Mouse (Mus musculus): ENCODE data around the gene Fkbp15. TPM values are rescaled to one million over a fixed set of nuclear protein-coding genes. Genes with fewer than 3 reads are reported as not detected.

Fkbp15 gene
- total RNA-seq, 1 experiment from 2014 or later, result 51.0 TPM

GRCm38 (mm10) chr4:62376123-62376522 is 15.8 kb upstream of the Fkbp15 start:
- ATAC-seq (replicated peaks in 1 of 2; ENCODE audit: insufficient read depth in 1 of 2, low FRiP score in 2 of 2, low TSS enrichment in 1 of 2, low read depth in 1 of 2, poor library complexity in 2 of 2, severe bottlenecking in 2 of 2), result no peak

GRCm38 (mm10) chr4:62374342-62374741 is 14.0 kb upstream of the Fkbp15 start:
- ATAC-seq (replicated peaks in 1 of 2; ENCODE audit: insufficient read depth in 1 of 2, low FRiP score in 2 of 2, low TSS enrichment in 1 of 2, low read depth in 1 of 2, poor library complexity in 2 of 2, severe bottlenecking in 2 of 2), result no peak

DNA sequence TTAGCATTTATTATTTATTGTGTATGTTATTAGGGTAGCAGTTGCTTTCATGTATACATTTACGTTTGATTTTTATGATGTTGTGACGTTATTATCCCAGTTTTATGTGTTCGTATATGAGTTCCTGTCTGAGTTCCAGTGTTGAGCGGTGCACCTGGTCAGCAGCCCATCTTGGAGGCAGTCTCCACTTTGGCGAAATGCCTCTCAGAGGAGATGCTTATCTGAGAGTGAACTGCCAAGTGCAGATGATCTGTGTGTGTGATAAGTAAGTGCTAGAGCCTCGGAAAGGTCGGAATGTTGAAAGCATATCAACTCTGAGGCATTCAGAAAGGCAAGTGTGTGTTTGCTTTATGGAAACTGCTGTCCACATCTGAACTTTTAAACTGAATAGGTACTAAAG is 13.3 kb upstream of the Fkbp15 start:
- ATAC-seq (replicated peaks in 1 of 2; ENCODE audit: insufficient read depth in 1 of 2, low FRiP score in 2 of 2, low TSS enrichment in 1 of 2, low read depth in 1 of 2, poor library complexity in 2 of 2, severe bottlenecking in 2 of 2), result no peak

DNA sequence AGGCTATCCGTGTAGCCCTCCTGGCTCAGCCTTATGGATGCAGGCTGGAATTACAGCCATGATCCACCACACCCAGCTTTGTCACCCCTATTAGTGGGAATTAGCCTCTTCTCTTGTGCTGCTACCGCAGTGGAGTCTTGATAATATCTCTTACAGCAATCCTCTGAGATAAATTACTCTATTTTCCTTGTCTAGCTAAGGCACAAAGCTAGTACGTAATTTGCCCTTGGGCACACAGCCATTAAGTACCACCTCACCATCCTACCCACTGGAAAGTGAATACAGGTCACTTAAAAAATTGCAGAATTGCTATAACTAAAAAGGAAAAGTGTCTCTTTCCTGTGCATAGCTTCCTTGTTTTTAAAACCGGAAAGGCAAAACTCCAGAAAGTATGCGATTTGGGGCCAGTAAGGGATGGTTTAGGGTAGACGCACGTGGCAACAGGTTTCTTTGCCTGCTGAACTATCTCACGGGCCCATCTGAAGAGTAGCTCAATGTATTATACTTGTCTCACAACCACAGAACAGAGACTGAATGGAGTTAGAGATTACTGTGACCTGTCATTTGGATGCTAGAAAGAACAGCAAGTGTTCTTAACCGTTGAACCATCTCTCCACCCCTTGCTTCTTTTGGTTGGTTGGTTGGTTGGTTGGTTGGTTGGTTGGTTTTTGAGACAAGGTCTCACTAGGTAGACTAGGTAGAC is 12.6 kb upstream of the Fkbp15 start:
- 0 out of 4 replicates have a peak, but pooled peaks of 1 of the 2 experiments have one; percentile 10 for ATAC-seq (replicated peaks in 1 of 2; ENCODE audit: insufficient read depth in 1 of 2, low FRiP score in 2 of 2, low TSS enrichment in 1 of 2, low read depth in 1 of 2, poor library complexity in 2 of 2, severe bottlenecking in 2 of 2)

- ATAC-seq (replicated peaks in 1 of 2; ENCODE audit: insufficient read depth in 1 of 2, low FRiP score in 2 of 2, low TSS enrichment in 1 of 2, low read depth in 1 of 2, poor library complexity in 2 of 2, severe bottlenecking in 2 of 2), result no peak
Measured at GRCm38 (mm10) chr4:62372410-62372809, 12.1 kb upstream of the Fkbp15 start.

DNA sequence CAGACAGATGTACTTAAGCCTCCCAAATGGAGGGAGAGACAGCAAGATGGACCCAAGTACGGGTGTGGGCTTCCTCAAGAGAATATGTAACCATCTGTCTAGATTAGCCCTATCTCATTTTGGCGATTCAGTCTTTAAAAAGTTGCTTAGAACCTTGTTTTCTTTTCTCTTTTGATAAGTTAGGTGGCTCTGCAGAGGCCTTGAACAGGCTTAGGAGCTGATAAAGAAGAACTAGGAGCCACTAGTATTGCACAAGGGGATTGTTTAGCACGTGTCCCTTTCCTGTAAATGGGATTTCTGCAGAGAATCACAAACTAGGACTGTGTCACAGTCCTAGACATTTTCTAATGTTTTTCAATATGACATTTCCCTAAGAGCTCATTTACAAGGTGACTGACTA is 8.7 kb upstream of the Fkbp15 start:
- ATAC-seq (replicated peaks in 1 of 2; ENCODE audit: insufficient read depth in 1 of 2, low FRiP score in 2 of 2, low TSS enrichment in 1 of 2, low read depth in 1 of 2, poor library complexity in 2 of 2, severe bottlenecking in 2 of 2), result no peak

- peak; percentile 69 to 90 for ATAC-seq (replicated peaks in 1 of 2; ENCODE audit: insufficient read depth in 1 of 2, low FRiP score in 2 of 2, low TSS enrichment in 1 of 2, low read depth in 1 of 2, poor library complexity in 2 of 2, severe bottlenecking in 2 of 2)
Measured at GRCm38 (mm10) chr4:62367586-62367985, 7.2 kb upstream of the Fkbp15 start.

DNA sequence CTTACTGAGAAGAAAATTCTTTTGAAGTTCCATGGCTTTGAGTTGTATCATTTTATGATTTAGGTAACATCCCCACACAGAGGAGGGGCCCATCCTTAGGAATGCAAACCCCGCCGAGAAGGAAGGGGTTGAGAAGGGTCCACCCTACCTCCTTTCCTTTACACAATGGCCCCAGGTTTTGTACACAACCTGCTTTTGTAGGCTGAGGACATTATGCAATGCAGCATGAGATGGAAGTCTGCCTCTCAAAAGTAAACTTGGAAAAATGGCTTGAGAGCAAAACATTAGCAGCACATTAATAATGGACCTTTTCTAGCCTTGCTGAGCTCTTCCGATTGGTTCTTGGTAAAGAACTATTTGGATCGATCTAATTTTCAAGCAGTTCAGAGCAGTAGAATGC is 5.9 kb upstream of the Fkbp15 start:
- no peak for ATAC-seq (replicated peaks in 1 of 2; ENCODE audit: insufficient read depth in 1 of 2, low FRiP score in 2 of 2, low TSS enrichment in 1 of 2, low read depth in 1 of 2, poor library complexity in 2 of 2, severe bottlenecking in 2 of 2)

GRCm38 (mm10) chr4:62364299-62364698 is 4.0 kb upstream of the Fkbp15 start:
- no peak for ATAC-seq (replicated peaks in 1 of 2; ENCODE audit: insufficient read depth in 1 of 2, low FRiP score in 2 of 2, low TSS enrichment in 1 of 2, low read depth in 1 of 2, poor library complexity in 2 of 2, severe bottlenecking in 2 of 2)

DNA sequence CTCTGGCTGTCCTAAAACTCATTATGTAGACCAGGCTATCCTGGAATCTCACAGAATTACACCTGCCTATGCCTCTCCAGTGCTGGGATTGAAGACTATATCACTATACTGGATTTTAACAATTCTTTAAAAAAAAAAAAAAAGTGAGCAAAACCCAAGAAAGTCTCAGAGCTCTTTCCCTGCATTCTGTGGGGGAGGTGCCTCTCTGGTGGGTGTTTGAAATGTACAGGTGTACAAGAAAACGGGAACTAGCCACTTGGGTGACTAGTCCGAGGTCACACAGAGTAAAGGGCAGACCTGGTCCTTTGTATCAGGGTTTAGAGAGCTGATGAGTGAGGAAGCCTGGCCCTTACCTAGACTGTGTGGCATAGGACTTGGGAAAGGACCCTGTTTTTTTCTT is 2.1 kb upstream of the Fkbp15 start:
- no peak for ATAC-seq (replicated peaks in 1 of 2; ENCODE audit: insufficient read depth in 1 of 2, low FRiP score in 2 of 2, low TSS enrichment in 1 of 2, low read depth in 1 of 2, poor library complexity in 2 of 2, severe bottlenecking in 2 of 2)

DNA sequence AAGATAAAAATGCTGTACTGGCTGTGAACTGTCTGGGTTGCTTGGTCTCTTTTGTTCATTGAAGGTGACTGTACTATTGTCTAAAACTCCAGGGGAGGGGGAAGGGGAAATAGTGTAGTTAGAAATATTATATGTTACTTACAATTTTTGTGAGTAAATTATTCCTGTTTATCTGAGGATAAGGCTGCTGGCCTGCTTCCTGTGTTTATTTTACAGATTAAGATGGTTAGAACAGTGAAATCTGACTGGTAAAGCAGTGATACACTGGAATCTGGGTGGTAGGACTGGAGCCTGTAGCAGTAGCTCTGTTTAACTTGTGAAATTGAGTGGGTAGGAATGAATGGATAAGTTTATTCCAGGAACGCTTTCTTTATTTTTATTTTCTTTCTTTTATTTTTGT is 1.6 kb upstream of the Fkbp15 start:
- ATAC-seq (replicated peaks in 1 of 2; ENCODE audit: insufficient read depth in 1 of 2, low FRiP score in 2 of 2, low TSS enrichment in 1 of 2, low read depth in 1 of 2, poor library complexity in 2 of 2, severe bottlenecking in 2 of 2), result no peak

DNA sequence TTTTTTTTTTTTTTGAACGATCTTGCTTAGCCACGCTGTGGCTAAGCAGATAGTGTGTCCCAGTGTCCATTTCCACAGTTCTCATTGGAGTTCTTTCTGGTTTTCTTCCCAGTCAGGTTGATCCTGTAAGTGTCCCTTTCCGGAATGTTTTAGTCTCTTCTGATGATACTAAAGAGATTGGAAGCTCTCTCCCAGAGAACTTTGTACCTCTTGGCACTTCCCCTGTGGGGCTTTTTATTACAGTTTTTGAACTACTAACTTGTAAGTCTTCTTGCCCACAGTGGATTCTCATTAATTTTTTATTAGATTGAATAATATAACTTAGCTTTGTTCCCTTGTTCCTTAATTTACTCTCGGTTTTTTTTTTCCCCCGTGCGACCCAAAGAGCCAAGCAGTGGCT is 1.2 kb upstream of the Fkbp15 start:
- ATAC-seq (replicated peaks in 1 of 2; ENCODE audit: insufficient read depth in 1 of 2, low FRiP score in 2 of 2, low TSS enrichment in 1 of 2, low read depth in 1 of 2, poor library complexity in 2 of 2, severe bottlenecking in 2 of 2), result no peak

DNA sequence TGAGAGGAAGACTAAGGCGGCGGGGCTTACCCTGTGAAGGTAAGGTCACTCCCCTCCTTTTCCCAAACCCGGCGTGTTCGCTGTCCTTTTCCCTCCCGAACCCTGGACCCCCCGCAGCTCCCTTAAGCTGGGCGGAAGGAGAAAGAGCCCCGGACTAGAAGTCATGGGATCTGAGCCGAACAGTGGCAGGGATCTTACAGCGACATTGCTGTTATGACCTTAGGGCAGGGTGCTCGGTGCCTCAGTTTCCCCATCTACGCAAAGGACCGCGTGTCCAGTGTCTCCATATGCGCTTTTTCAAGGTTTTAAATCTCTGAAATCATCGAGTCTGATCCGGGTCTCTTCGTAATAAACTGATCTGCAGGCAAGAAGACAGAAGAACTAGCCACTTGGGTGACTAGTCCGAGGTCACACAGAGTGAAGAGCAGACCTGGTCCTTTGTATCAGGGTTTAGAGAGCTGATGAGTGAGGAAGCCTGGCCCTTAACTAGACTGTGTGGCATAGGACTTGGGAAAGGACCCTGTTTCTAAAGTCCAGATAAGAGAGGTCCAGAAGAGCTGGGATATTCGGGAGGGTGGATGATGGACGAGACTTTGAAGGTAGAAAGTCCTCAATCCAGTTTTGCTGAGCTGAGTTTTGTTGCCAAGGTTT is 582 bp upstream of the Fkbp15 start:
- ATAC-seq (replicated peaks in 1 of 2; ENCODE audit: insufficient read depth in 1 of 2, low FRiP score in 2 of 2, low TSS enrichment in 1 of 2, low read depth in 1 of 2, poor library complexity in 2 of 2, severe bottlenecking in 2 of 2), result no peak

- no peak for ATAC-seq (replicated peaks in 1 of 2; ENCODE audit: insufficient read depth in 1 of 2, low FRiP score in 2 of 2, low TSS enrichment in 1 of 2, low read depth in 1 of 2, poor library complexity in 2 of 2, severe bottlenecking in 2 of 2)
Measured at GRCm38 (mm10) chr4:62359256-62359775, 1.0 kb downstream of the Fkbp15 start.

GRCm38 (mm10) chr4:62357631-62358148 is 2.7 kb downstream of the Fkbp15 start:
- ATAC-seq (replicated peaks in 1 of 2; ENCODE audit: insufficient read depth in 1 of 2, low FRiP score in 2 of 2, low TSS enrichment in 1 of 2, low read depth in 1 of 2, poor library complexity in 2 of 2, severe bottlenecking in 2 of 2), result peak; percentile 19 to 43

DNA sequence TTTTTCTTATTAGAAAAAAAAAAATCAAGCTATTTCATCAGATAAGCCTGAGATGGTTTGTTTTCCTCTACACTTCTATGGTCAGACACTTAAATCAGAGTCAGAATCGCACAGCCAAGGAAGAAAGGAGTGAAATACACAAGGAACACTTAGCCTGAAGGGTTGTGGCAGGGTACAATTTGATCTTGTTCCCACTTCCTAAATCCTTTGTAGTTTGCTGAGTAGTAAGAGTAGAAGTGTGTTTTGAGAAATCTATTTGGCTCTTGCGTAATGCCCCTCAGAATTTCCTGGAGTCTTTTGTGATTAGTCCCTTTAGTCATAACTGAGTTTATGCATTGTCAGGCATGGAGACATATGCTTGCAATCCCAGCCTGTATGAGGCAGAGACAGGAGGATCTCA is 11.0 kb downstream of the Fkbp15 start:
- ATAC-seq (replicated peaks in 1 of 2; ENCODE audit: insufficient read depth in 1 of 2, low FRiP score in 2 of 2, low TSS enrichment in 1 of 2, low read depth in 1 of 2, poor library complexity in 2 of 2, severe bottlenecking in 2 of 2), result no peak; a peak in 1 of 4 replicates

GRCm38 (mm10) chr4:62348329-62348705 is 12.0 kb downstream of the Fkbp15 start:
- ATAC-seq (replicated peaks in 1 of 2; ENCODE audit: insufficient read depth in 1 of 2, low FRiP score in 2 of 2, low TSS enrichment in 1 of 2, low read depth in 1 of 2, poor library complexity in 2 of 2, severe bottlenecking in 2 of 2), result no peak

DNA sequence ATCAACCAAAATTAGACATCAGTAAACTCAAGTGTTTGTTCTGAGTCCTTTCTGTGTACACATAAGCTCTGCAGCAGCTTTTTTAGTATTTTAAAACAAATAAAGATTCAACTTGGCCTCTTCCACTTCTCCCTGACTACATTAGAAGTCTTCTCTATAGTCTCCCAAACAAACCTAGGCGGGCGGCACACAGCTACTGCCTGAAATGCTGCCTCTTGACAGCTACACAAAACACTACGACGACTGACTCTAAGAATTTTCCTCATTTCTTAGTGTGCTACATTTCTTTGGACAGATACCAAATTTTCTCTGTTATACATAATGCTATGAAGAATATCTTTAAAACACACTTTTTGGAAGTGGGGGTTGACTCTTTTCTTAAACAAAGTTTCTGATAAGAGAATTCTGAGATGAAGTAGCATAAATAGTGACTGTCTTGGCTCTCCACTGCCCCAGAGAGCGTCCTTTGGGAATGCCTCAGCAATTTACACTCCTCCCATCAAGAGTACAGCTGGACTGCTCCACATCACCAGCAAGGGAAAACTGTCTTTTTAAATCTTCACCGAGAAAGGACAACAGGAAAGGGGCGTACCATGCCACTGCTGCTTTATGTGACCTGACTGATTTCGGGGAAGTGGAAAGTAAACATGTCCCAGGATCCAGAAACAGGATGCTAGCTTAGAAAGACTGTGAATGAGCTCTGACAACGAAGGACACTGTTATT is 12.6 kb downstream of the Fkbp15 start:
- ATAC-seq (replicated peaks in 1 of 2; ENCODE audit: insufficient read depth in 1 of 2, low FRiP score in 2 of 2, low TSS enrichment in 1 of 2, low read depth in 1 of 2, poor library complexity in 2 of 2, severe bottlenecking in 2 of 2), result no peak

Measured in hematopoietic stem cell, adult 5-6 weeks (primary cell).